Mouse (Mus musculus): ENCODE measurements around the gene Esrrg. TPM values are rescaled to one million over a fixed set of nuclear protein-coding genes. Genes with fewer than 3 reads are reported as not detected.

The Esrrg gene
- total RNA-seq, 2 experiments from 2014 or later, result 11.1 to 11.9 TPM

DNA sequence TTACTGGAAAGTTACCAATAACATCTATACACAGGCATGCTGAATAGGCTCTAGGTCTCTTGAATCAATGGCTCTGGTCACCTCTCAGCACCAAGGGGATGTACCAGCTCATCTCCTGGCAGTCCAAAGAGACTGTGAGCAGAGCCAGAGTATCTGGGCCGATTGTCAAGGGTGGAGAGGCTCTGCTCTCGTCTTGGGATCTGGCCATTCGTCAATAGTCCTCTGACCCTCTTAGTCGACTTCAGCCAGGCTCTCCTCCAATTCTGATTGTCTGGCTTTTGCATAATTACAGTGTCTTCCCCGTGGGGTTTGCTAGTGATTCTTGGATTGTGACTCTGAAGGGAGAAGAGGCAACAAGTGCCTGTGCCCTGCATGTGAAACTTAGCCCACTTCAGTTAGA, 41.3 kb downstream of the Esrrg start:
- DNase-seq (ENCODE audit: low spot score in 2 of 2), result no peak

DNA sequence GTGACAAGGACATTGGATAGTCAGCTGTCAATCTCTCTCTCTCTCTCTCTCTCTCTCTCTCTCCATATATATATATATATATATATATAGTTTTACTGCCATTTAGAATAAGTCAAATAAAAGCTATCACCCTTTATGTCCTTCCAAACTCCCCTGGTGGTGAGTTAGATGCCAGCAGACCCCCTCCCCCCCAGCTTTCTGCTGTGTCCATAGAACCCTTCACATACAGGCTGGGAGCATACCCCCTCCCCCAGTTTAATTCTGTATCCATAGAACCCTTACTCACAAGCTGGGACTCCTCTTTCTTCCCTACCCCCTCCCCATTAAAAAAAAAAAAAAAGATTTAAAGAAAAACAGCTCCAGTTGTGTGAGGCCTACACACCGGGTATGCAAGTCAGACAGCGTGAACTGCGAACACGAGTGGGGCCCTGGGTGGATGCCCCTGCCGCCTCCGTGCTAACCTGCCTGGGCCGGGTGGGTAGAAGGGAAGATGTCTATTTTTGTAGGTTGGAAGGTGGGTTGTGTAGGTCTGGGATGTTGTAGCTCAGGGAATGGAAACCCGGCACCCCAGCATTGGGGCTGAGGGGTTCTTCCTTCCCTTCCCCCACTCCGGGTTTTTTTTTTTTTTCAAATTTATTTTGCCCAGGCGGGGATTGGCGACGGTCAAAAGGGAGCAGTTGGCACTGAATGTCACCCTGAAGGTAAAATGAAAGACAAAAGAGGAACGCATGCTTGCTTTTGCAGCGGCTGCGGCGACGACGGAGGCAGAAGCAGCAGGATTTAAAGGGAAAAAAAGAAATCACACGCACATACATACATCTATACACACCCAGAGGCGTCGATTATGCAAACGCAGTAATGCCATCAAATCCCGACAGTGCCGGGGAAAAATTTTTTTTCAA, 42.4 kb downstream of the Esrrg start:
- peak; percentile 30 to 43 for DNase-seq (ENCODE audit: low spot score in 2 of 2)

DNA sequence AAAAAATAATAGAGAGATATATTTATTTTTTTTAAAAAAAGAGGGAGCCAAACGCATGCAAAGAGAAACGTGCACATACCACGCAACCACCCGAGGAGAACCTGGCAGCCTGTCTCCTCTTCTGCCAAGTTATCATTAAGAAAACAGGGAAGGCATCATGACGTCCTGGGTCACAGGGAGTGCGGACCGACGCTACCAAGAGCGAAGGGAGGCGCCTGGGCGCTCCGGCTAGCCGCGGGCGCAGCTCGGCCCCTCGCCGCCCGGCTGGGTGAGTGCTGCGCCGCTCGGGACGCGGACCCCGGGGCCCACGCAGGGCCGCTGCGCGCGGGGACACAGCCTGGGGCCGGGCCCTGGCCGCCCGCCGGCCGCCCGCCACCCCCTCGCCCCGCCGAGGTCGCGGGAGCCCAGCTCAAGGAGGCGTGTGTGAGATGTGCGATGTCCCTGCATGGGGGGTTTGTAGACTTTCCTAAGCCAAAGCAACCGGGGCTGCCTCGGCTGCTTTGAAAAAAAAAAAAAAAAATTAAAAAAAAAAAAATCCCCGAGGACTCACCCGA, 43.2 kb downstream of the Esrrg start:
- DNase-seq (ENCODE audit: low spot score in 2 of 2), result peak; percentile 39 to 53

DNA sequence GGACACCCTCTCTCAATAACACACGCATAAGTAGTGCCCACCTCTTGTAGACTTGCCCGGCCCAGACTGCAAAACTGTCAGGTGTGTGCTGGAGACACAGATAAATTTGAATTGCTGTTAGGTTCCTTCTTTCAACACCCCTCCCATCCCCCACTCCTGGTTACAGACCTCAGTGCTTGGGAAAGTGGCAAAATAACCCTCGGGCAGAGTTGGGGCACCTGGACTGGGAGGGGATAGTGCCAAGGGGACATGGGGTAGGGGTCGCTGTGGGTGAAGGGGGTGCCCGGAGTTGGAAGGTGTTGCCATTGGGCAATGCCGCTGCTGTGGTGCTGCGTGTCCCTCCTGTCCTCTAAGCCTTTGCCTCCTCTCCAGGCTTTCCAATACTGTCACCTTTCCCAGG, 43.9 kb downstream of the Esrrg start:
- DNase-seq (ENCODE audit: low spot score in 2 of 2), result no peak

DNA sequence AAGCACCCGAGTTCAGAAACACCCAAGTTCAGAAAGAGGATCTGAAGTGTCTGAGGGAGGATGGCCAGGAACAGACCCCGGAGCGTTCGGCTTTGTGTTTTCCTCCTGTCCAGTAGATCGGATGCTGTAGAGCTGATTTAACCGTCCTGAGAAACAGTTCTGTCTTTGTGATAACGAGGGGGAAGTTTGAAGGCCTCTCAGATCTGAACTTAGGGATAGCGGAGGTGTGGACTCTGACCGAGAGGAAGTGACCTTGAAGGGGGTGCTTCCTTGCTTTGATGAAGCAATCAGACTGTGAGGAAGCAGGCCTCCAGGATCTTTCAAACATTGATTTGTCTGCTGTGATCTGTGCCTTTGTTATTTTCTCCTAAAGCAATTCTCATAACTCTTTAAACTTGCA, 44.8 kb downstream of the Esrrg start:
- no peak for DNase-seq (ENCODE audit: low spot score in 2 of 2)

DNA sequence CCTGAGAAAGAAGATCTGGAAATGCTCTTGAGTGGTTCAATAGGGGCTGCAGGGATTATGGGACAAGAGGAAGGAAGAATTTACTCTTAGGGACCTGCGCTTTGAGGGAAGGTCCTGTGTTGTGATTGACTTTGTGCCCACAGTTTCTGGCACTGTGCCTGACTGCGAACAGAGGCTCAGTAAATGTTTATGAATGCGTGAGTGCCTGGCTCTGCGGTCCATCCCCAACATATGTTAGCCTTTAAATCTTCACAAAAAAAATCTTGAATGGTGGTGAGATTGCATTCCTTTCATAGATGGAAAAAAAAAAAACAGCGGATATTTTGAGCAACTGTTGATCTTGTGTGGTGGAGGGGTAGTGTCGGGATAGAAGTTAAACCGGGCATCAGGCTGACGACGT, 52.4 kb downstream of the Esrrg start:
- no peak for DNase-seq (ENCODE audit: low spot score in 2 of 2)

DNA sequence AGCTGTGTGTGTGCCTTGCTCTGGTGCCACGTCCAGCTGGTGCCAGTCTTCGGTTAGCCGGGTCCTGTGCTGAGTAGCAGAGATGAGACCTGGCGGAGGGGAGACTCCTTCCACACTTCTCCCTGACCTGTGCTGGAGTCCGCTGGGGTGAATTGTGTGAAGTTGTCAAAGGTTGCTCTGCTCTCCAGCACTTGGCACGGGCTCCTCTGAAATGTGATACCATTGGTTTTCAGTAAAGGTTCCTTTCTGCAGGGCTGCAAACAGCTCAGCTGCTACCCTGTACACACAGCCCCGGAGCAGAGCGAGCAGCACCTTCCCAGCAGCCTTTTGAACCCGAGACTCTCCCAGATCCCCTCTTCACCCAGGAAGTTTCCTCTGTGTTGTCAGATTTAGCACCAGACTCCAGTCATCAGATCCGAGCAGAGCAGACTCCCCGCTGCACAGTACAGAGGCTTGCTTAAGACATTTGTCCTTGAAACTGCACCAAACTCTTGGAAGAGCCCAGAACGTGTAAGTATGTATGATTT, 53.6 kb downstream of the Esrrg start:
- no peak for DNase-seq (ENCODE audit: low spot score in 2 of 2)

DNA sequence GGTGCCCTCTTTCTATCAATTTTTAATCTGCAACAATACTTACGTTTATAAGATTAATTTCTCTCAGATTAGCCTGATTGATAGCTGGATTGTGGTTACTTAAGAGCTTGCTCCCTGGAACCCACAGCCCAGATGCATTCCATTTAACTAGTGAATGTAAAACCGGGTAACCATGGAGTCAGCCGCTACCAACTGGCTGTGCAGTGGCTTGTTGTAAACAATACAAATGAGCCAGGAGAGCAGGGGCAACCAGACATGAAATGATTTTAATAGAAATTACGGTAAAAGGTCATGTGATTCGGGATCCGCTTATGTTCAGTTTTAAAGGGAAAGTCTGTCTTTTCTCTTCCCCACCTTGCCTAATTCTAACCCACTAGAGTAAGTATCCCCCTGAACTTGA, 54.8 kb downstream of the Esrrg start:
- no peak for DNase-seq (ENCODE audit: low spot score in 2 of 2)

DNA sequence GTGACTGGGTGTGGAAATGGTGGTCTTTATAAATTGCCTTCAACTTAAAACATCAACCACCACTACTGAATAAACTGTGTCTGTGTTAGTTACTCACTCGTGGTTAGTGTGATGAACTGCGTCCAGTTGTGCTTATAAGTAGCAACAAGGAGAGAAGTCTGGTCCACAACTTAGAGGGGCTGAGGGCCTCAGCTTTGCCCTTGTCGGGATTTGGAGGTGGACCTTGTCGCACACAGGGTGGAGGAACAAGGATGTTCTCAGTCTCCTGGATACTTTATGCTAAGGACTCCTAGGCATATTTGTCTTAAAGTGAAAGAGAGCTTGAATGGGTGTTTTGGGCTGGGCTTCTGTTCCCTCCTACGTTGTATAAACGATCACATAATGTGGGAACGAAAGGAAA, 55.7 kb downstream of the Esrrg start:
- no peak for DNase-seq (ENCODE audit: low spot score in 2 of 2)

DNA sequence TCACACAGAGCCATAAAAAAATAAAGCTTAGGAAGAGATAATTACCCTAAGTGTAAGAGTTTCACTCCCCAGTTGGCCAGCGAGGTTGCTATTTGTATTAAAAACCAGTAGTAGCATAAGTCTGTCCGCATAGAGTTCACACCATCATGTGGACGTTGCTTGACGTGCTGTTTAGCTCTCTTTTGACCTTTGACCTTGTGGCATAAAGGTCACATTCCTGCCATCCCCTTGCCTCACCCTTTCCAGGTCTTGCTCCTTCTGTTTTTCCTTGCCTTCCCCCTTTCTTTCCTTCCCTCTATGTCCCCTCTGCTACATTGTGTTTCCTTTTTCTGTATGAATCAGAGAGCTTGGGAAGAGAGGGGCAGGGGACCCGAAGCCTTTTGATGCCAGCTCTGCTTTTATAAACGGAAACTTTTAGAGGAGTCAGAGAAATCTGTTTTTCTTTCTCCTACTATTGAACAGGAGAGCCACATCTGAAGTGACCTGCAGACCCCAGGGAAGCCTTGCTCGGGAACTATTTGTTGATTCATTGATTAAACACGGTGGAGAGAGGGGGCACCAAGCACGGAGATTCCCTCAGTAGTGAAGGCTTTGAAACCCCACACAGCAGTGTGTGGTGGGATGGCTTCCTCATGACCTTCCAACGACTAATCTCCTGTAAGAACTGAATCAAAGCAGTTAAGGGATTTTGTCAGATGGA, 57.5 kb downstream of the Esrrg start:
- DNase-seq (ENCODE audit: low spot score in 2 of 2), result no peak

DNA sequence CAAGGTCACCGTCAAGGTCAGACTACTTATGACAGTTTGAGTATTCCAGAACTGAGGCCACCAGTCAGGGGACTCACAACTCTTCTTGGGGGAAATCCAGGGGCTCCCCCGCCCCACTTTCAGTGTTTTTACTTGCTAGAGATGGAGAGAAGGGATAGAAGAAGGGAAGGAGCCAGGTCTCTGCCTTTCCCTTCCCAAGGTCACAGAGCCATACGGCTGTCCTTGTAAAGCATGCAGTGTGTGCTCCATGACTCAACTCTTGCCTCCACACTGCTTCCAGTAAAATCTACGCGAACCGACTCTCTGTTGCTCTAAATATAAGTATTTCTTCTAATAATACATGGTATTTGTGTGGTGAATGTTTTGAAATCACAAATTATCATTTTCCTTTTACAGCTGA, 61.2 kb downstream of the Esrrg start:
- DNase-seq (ENCODE audit: low spot score in 2 of 2), result no peak

DNA sequence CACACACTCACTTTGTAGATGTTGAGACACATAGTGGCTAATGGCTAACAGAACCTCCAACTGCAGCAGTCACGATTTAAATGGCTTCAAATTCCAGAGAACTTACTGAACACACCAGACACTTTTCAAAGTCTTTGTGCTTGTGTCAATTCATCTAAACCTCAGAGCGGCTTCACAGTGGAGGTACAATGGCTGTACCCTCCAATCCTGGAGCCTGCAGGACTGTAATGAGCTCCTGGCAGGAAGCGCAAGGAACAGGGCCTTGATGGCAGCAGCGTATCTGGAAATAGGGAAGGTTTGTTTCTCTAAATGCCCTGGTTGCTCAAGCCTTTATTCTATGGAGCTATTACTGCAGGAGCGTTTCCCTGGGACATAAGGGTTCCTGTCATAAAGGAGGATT, 63.9 kb downstream of the Esrrg start:
- DNase-seq (ENCODE audit: low spot score in 2 of 2), result no peak

DNA sequence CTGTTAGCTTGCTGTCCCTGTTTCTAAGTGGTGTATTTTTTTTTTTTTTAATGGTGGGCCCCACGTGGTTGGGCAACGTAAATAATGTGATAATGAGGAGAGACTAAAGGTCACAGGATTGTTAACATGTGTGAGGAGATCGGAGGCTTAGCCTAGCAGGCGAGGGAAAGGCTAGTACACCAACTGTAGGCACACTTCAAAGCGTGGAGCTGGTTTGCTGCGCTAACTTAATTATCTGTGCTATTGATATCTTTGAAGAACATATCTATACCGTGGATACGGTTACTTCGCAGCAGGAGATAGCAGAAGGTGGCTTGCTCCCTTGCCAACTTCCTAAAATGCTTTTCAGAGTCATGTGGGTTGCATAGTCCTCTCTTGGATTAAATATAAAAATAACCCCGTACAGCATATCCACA, 66.2 kb downstream of the Esrrg start:
- no peak for DNase-seq (ENCODE audit: low spot score in 2 of 2)

DNA sequence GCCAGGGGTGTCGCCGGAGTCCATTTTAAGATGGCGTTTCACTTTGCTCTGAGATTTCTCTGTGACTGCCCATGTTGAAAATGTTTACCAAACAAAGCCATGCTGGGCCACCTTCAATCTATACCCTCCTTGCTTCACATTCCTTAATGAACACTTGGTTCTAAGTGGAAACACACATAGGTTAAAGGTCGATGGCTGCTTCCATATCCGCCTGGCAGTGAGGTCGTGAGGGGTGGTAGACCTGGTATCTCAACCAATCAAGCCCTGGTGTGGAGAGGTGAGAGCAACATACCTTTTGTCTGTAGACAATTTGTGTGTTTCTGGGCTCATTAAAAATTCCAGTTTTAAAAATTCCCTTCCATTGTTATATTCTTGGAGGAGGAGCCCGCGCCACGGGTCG, 68.0 kb downstream of the Esrrg start:
- no peak for DNase-seq (ENCODE audit: low spot score in 2 of 2)

DNA sequence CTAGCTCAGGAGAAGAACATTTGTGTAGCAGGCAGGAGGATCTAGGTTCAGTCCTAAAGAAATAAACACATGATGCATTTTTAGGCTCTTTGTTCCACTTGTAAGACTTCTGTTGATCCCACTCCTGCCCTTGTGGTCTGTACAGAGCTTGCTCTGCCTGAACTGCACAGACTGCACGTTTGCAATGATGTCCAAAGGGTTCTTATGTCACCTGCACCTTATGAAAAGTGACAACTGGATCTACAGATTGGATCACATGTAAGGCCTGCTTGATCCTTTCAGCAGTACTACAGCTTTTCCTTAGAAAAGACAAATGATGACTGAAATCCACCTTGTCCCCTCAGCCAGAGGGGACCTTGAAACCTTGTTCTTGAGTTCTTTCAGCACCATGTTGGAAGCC, 70.7 kb downstream of the Esrrg start:
- no peak for DNase-seq (ENCODE audit: low spot score in 2 of 2)

DNA sequence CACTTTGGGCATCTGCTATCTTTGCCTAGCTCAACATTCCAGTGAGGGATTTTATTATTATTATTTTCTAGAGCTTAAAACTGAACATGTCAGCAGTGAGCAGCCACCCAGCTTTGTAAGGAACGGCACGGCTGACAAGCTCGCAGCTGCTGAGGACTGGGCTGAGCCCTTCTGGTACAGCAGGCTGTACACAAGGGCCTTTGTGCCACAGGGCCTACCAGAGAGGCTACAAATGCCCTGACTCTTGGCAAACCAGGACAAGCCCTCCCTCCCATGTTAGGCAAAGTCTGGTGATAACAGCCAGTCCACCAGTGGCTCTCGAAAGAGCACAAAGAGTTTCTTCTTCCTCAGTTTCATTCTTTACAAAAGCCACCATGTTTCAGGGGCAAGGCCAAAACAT, 75.9 kb downstream of the Esrrg start:
- DNase-seq (ENCODE audit: low spot score in 2 of 2), result peak; percentile 29 to 36

DNA sequence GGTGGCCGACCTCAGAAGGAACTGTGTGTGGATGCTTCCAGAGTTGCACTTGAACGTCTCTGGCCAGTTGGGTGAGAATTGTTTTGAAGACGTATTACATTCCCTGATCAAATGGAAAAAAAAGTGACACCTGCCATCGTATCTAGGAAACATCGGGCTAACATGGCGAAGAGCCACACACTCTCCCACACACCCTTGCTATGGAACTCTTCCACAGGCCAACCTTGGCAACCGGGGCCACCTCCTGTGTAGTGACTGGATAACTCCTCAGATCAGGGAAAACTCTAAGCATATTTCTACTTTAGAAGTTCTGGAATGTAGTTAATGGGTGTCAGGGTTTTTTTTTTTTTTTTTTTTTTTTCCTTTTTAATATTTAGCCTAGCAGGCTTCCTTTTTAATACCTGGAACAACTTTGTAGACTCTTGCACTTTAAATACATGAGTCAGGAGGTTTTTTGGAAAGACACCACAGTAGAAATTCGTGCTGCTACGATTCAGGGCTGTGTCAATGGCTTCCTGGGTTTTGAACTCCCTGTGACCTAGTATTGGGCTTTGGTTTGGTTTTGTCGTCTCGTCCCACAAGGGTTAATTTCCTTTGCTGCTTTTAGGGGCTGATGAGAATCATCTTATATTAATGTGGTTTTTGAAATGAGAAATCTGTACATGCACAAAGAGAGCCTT, 83.4 kb downstream of the Esrrg start:
- no peak for DNase-seq (ENCODE audit: low spot score in 2 of 2)

DNA sequence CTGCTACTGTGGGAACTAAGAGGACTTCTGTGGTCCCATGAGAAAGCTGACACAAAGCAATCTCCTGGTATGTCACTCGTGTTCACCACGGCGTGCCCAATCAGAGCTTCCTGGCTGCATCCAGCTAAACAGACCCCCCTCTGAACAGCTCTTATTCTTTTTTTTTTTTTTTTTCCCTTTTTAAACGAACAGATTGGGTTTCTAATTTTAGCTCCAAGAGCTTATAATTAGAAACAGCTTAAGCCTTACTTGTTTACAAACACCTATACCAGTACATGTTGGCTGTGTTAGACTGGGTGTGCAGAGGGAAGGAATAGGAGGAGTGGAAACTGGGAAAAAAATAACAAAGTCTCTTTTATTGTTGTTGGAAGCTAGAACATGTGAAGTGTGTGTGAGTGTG, 86.3 kb downstream of the Esrrg start:
- no peak for DNase-seq (ENCODE audit: low spot score in 2 of 2)

DNA sequence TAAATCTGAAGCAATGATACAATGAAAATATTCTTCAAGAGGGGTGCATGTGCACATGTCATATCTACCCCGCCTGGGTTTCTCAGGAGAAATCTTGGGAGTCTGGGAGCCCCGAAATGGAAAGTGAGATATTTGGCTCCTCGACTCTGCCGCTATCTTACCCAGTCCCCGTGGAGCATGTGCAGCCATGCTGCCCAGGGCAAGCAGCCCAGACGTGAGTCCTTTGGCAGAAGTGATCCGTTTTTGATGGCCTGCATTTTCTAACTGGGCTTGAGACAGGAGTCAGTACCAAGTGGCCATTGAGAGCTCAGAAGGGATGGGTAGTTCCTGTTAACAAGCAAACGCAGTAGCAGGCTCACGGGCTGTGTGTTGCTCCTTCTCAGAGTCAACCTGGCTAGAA, 89.6 kb downstream of the Esrrg start:
- no peak for DNase-seq (ENCODE audit: low spot score in 2 of 2)

DNA sequence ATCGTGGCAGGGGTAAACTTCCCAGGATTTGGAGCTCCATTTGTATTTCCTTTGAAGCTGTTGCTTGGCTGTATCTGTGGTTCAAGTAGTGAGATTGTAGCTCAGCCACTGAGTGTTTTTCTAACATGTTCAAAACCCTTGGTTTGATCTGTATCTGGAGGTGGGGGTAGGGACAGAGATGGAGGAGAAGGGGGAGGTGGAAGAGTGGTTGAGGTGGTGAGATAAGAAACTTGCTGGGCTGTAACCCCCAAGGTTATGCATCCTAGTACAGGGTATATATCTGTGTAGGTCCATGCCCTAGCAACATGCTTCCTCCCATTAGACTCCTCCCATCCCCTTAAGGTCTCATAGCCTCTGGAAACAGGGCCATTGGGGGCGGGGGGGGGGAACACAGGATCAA, 92.4 kb downstream of the Esrrg start:
- DNase-seq (ENCODE audit: low spot score in 2 of 2), result no peak

DNA sequence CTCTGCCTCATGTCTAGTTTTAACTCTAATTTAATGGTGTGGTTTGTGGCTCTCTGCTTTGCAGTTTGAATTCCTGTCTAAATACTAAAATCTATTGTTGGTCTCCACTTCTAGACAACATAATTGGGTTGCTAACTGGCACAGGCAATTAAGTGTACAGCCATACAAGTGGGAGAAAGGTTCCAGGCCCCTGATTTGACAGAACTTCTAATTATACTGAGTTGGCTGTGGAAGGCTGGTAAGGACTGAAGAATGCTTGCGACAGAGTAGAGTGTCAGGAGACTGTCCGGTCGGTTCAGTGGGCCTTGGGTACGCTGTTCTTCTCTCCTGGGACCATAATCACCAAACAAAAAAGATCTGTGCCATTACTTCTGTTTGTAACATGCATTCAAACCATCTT, 96.3 kb downstream of the Esrrg start:
- no peak for DNase-seq (ENCODE audit: low spot score in 2 of 2)

DNA sequence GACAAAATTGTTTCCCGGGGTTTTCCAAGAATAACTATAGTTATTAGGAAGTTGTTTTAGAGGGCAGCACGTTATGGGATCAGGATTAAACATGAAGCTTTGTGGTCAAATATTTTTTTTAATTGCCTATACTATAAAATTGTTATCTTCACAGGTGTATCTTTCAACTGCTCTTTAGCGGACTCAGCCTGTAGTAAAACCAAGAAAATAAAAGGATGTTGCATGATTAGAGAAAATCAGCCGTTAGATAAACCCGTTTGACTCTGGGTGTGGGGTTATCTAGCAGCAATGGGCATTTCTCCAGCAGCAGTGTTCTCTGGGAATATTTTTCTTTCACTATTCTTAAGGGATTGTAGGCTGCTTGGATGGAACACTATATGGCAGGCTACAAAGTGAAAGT, 96.8 kb downstream of the Esrrg start:
- no peak for DNase-seq (ENCODE audit: low spot score in 2 of 2)

Measured in layer of hippocampus, postnatal 10 days (tissue).